Mouse (Mus musculus): ENCODE results near the gene Cc2d2b. TPM values are rescaled to one million over a fixed set of nuclear protein-coding genes. Genes with fewer than 3 reads are reported as not detected.
A peak's percentile ranks its signal among the peaks of the same experiment; 100 is the strongest.

Cc2d2b gene
- total RNA-seq, 2 experiments from 2014 or later, result 0.45 TPM; not detected in 1

- peak; percentile 37 to 40 for DNase-seq (ENCODE audit: low spot score in 2 of 2)
These were observed 83.1 kb downstream of the Cc2d2b start for GRCm38 (mm10) chr19:40831416-40832201.

- no peak for DNase-seq (ENCODE audit: low spot score in 2 of 2)
These were observed 83.8 kb downstream of the Cc2d2b start for GRCm38 (mm10) chr19:40832361-40832760.

- DNase-seq (ENCODE audit: low spot score in 2 of 2), result no peak
These were observed 85.9 kb downstream of the Cc2d2b start for GRCm38 (mm10) chr19:40834436-40834835.

- DNase-seq (ENCODE audit: low spot score in 2 of 2), result no peak
These were observed 89.7 kb downstream of the Cc2d2b start for GRCm38 (mm10) chr19:40838205-40838604.

GRCm38 (mm10) chr19:40840303-40840702 is 91.8 kb downstream of the Cc2d2b start:
- no peak for DNase-seq (ENCODE audit: low spot score in 2 of 2)

GRCm38 (mm10) chr19:40841083-40841482 is 92.5 kb downstream of the Cc2d2b start:
- DNase-seq (ENCODE audit: low spot score in 2 of 2), result no peak

- DNase-seq (ENCODE audit: low spot score in 2 of 2), result no peak
These were observed 93.0 kb downstream of the Cc2d2b start for GRCm38 (mm10) chr19:40841593-40841992.

GRCm38 (mm10) chr19:40844731-40845130 is 96.2 kb downstream of the Cc2d2b start:
- DNase-seq (ENCODE audit: low spot score in 2 of 2), result peak in 1 of 2 experiments; percentile 26

- no peak for DNase-seq (ENCODE audit: low spot score in 2 of 2)
These were observed 100.8 kb downstream of the Cc2d2b start for GRCm38 (mm10) chr19:40849391-40849790.

- DNase-seq (ENCODE audit: low spot score in 2 of 2), result no peak
These were observed 111.0 kb downstream of the Cc2d2b start for GRCm38 (mm10) chr19:40859555-40859954.

GRCm38 (mm10) chr19:40868284-40868683 is 119.7 kb downstream of the Cc2d2b start:
- no peak for DNase-seq (ENCODE audit: low spot score in 2 of 2)

- no peak for DNase-seq (ENCODE audit: low spot score in 2 of 2)
These were observed 121.0 kb downstream of the Cc2d2b start for GRCm38 (mm10) chr19:40869425-40870105.

GRCm38 (mm10) chr19:40872955-40873665 is 124.6 kb downstream of the Cc2d2b start:
- DNase-seq (ENCODE audit: low spot score in 2 of 2), result peak; percentile 70 to 77

Other genes with a start within 250 kb of the Cc2d2b start
- 100 to 1,000 TPM in 1 of 2 experiments, 10 to 100 TPM in 1; 93.0 to 278 TPM for gene Sorbs1, start 235.0 kb upstream of the Cc2d2b start, total RNA-seq (2021)
- 10 to 100 TPM in 1 of 2 experiments, 1 to 10 TPM in 1; 9.6 to 32.5 TPM for gene Aldh18a1, start 160.3 kb upstream of the Cc2d2b start, total RNA-seq (2021)
- 1 to 10 TPM; 4.6 to 5.2 TPM for gene Tctn3, start 136.5 kb upstream of the Cc2d2b start, total RNA-seq (2021)
- 10 to 100 TPM; 36.3 to 49.7 TPM for gene Entpd1, start 136.4 kb upstream of the Cc2d2b start, total RNA-seq (2021)
- 1 to 10 TPM; 4.6 to 5.8 TPM for gene Ccnj, start 82.5 kb downstream of the Cc2d2b start, total RNA-seq (2021)
- gene Zfp518a, start 146.0 kb downstream of the Cc2d2b start, total RNA-seq (2021), result 10 to 100 TPM in 1 of 2 experiments, 1 to 10 TPM in 1; 8.2 to 10.9 TPM
- 1 to 10 TPM; 1.1 to 3.2 TPM for gene Blnk, start 245.8 kb downstream of the Cc2d2b start, total RNA-seq (2021)